Mouse (Mus musculus) MEL (cell line): ENCODE results near the gene Ddo.
A peak's percentile ranks its signal among the peaks of the same experiment; 100 is the strongest.

Source experiments
- CHD2 ChIP-seq: IDR thresholded peaks from 2 replicates; pipeline ENCODE4 v1.6.1; 2011; ENCODE audit warnings: low read length, improper control_type of control experiment
- CTCF ChIP-seq, 3 experiments: IDR thresholded peaks in 2 of 3; conservative IDR thresholded peaks in 1 of 3; 2 replicates each; pipeline ENCODE4 v1.5.1; 2011 to 2012; ENCODE audit warnings: low read length in 3 of 3, low read depth in 2 of 3, mild to moderate bottlenecking in 2 of 3, improper control_type of control experiment in 1 of 3, inconsistent platforms in 1 of 3, mixed read lengths in 1 of 3, moderate library complexity in 1 of 3; ENCODE audit not compliant: control insufficient read depth in 1 of 3, insufficient read depth in 1 of 3, poor library complexity in 1 of 3, severe bottlenecking in 1 of 3
- EP300 ChIP-seq, 2 experiments: IDR thresholded peaks; 2 replicates each; pipeline ENCODE4 v1.6.1; 2011; ENCODE audit warnings: improper control_type of control experiment in 2 of 2, low read length in 2 of 2, low read depth in 1 of 2, mild to moderate bottlenecking in 1 of 2
- POLR2A ChIP-seq, 2 experiments: IDR thresholded peaks; 2 replicates each; pipeline ENCODE4 v1.6.1; 2011 to 2012; ENCODE audit warnings: low read length in 2 of 2, mild to moderate bottlenecking in 2 of 2, control low read depth in 1 of 2, improper control_type of control experiment in 1 of 2, low read depth in 1 of 2, moderate library complexity in 1 of 2; ENCODE audit not compliant: control insufficient read depth in 1 of 2, insufficient read depth in 1 of 2, poor library complexity in 1 of 2
- POLR2AphosphoS5 ChIP-seq: IDR thresholded peaks from 2 replicates; pipeline ENCODE4 v1.6.1; 2012; ENCODE audit warnings: low read depth, borderline replicate concordance, mild to moderate bottlenecking, inconsistent platforms, low read length, moderate library complexity, mixed read lengths
- RCOR1 ChIP-seq: IDR thresholded peaks from 2 replicates; pipeline ENCODE4 v1.6.1; 2012; ENCODE audit warnings: low read depth, mild to moderate bottlenecking, inconsistent platforms, low read length, improper control_type of control experiment
- TAL1 ChIP-seq: IDR thresholded peaks from 2 replicates; pipeline ENCODE4 v1.6.1; 2012; ENCODE audit warnings: mild to moderate bottlenecking, inconsistent platforms, low read length, moderate library complexity, mixed read lengths
- TBP ChIP-seq: IDR thresholded peaks from 2 replicates; pipeline ENCODE4 v1.8.0; 2011; ENCODE audit warnings: low read depth, low read length, improper control_type of control experiment
- TCF12 ChIP-seq: IDR thresholded peaks from 2 replicates; pipeline ENCODE4 v1.6.1; 2014; ENCODE audit warnings: low read depth, mild to moderate bottlenecking, inconsistent platforms, low read length, improper control_type of control experiment, moderate library complexity
- ZMIZ1 ChIP-seq: IDR thresholded peaks from 2 replicates; pipeline ENCODE4 v1.6.1; 2012; ENCODE audit warnings: low read depth, mild to moderate bottlenecking, inconsistent platforms, low read length, improper control_type of control experiment, moderate library complexity

- TF ChIP-seq CTCF (IDR thresholded peaks at IDR 0.05 in 2 of 3, conservative IDR thresholded peaks at IDR 0.05 in 1 of 3; ENCODE audit: control insufficient read depth in 1 of 3, insufficient read depth in 1 of 3, low read depth in 2 of 3, low read length in 3 of 3, poor library complexity in 1 of 3, severe bottlenecking in 1 of 3) (peak; percentile 70 to 99 (median 88)), CHD2 (no peak), POLR2A (IDR thresholded peaks at IDR 0.05; ENCODE audit: control insufficient read depth in 1 of 2, insufficient read depth in 1 of 2, low read depth in 1 of 2, low read length in 2 of 2, poor library complexity in 1 of 2) (no peak), POLR2AphosphoS5 (no peak), TCF12 (no peak), ZMIZ1 (no peak), TAL1 (no peak), RCOR1 (no peak), EP300 (IDR thresholded peaks at IDR 0.05; ENCODE audit: low read depth in 1 of 2, low read length in 2 of 2) (no peak), TBP (0 out of 2 replicates have a peak, but pooled peaks have one; percentile 24)
Observed at GRCm38 (mm10) chr10:40629140-40629539, 671 bp upstream of the Ddo start.
